Mouse (Mus musculus) heart, embryonic 10.5 days (tissue): ENCODE measurements around the gene Mprip. TPM values are rescaled to one million over a fixed set of nuclear protein-coding genes. Genes with fewer than 3 reads are reported as not detected.

ENCODE experiments used
- DNase-seq: peaks from one replicate; pipeline ENCODE4 v3.0.0-alpha.2; 2017; ENCODE audit warnings: low spot score
- H3K27ac ChIP-seq: fragments of 300-500 bp; sonication (generic); 2 replicates; pipeline ENCODE4 v1.5.1; 2016; ENCODE audit warnings: mild to moderate bottlenecking
- H3K27me3 ChIP-seq: fragments of 300-500 bp; sonication (generic); 2 replicates; pipeline ENCODE4 v1.6.1; 2016; ENCODE audit warnings: mild to moderate bottlenecking; ENCODE audit not compliant: poor library complexity, insufficient read depth, severe bottlenecking
- H3K36me3 ChIP-seq: fragments of 300-500 bp; sonication (generic); 2 replicates; pipeline ENCODE4 v1.6.1; 2016; ENCODE audit warnings: mild to moderate bottlenecking, moderate library complexity
- H3K4me1 ChIP-seq: fragments of 300-500 bp; sonication (generic); 2 replicates; pipeline ENCODE4 v1.6.1; 2016; ENCODE audit warnings: mild to moderate bottlenecking
- H3K4me3 ChIP-seq: fragments of 300-500 bp; sonication (generic); 2 replicates; pipeline ENCODE4 v1.5.1; 2016; ENCODE audit warnings: mild to moderate bottlenecking, moderate library complexity
- H3K9me3 ChIP-seq: fragments of 300-500 bp; sonication (generic); 2 replicates; pipeline ENCODE4 v1.6.1; 2016; ENCODE audit warnings: mild to moderate bottlenecking, moderate library complexity
- WGBS: fragments of 180-500 bp; shearing (Covaris S2); methylation state at CpG from one replicate; pipeline ENCODE4 v1.1.7; 2016; 5-methylcytosine and 5-hydroxymethylcytosine counted together
- polyA plus RNA-seq: library from polyadenylated mRNA; unstranded; fragments of >200 nt; fragmentation: Nextera tagmentation; extraction: Ambion mirVana; gene quantifications from 2 replicates; pipeline ENCODE4 v1.2.1, GENCODE M21; 2016

The Mprip gene
- polyA plus RNA-seq, 1 experiment from 2014 or later: 36.6 TPM

DNA sequence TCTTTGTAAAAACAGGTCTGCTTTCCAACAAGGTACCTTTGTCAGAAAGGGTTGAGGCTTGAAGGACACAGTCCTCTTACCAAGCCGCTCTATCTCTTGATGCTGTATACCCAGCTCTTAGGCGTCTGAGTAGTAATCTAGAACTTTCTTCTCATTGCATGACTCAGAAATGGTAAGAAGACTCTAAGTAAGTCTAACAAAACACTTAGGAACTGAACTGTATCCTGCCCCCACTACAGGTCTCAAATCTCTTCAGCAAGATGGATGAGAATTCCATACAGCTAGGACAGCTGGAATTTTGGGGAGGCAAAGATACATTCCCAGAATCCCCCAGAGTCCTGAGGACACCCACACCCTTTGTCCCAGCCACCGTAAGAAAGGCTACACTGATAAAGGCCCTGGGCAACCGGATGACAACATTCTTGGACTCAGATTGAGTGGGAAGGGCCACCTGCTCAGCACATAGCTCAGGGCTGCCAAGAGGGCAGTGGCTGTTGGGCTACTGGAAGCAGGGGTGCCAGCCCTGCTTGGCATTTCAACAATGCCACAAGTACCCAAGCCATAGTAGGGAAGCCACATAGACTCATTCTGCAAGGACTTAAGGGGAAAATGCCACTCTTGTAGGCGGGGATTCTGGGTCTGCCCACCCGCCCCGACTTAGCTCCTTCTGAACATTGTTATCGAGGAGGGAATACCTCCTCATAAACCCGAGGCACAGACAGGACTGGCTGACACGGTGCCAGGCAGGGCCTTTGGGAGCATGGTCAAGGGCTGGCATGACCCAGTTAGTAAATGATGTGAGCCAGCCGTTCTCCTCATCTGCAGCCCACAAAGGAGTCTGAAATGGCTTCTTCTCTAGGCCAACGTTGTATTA lies 25.0 kb upstream of the Mprip start:
- no peaks in the 10 kb centered on the region for H3K27me3 ChIP-seq
- no peak overlapping the region for H3K4me3 ChIP-seq
- H3K36me3 ChIP-seq: no peaks in the 10 kb centered on the region
- WGBS: 71% methylated on average over 12 of the region's 12 CpGs
- peaks cover 6% of the 10 kb centered on the region; the same call in 1 of the 2 replicates for H3K4me1 ChIP-seq
- H3K9me3 ChIP-seq: no peaks in the 10 kb centered on the region
- no peak overlapping the region for H3K27ac ChIP-seq
- DNase-seq: peak; percentile 69

DNA sequence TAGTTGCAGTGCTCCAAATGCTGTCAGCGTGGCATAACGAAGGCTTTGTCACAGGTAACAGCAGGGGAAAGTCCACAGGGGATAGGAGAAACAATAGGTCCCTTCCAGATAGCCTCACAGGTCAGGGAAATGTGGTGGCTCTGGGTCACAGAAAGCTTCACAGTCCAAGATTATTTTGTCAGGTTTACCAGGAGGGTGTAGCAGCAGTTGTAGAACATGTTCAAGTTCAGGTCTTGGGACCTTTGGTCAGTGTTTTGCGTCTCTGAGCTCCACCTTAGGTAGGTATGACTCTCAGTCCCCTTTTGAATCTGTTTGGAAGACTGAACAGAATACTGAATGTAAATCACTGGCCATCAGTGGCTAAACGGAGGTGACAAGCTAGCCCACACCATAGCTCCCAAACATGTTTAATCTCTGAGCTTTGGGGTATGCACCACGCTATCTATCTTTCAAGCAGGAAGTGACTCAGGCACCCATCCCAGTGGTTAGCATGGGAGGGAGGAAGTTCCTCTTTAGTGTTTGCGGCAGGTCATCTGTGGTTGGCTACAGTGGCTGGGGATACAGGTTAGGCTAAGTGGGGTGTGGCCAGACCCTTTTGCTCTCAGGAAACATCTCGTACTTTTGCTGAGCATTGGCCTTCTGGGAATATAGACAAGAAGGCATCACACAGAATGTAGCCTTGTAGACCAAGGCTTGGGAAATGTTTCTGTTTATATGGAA lies 24.2 kb upstream of the Mprip start:
- H3K4me1 ChIP-seq: peaks cover 6% of the 10 kb centered on the region; the same call in 1 of the 2 replicates
- no peaks in the 10 kb centered on the region for H3K36me3 ChIP-seq
- H3K9me3 ChIP-seq: no peaks in the 10 kb centered on the region
- H3K4me3 ChIP-seq: no peak overlapping the region
- 57% methylated on average over 7 of the region's 7 CpGs for WGBS
- no peak overlapping the region for H3K27ac ChIP-seq
- H3K27me3 ChIP-seq: no peaks in the 10 kb centered on the region
- DNase-seq: peak; percentile 68

DNA sequence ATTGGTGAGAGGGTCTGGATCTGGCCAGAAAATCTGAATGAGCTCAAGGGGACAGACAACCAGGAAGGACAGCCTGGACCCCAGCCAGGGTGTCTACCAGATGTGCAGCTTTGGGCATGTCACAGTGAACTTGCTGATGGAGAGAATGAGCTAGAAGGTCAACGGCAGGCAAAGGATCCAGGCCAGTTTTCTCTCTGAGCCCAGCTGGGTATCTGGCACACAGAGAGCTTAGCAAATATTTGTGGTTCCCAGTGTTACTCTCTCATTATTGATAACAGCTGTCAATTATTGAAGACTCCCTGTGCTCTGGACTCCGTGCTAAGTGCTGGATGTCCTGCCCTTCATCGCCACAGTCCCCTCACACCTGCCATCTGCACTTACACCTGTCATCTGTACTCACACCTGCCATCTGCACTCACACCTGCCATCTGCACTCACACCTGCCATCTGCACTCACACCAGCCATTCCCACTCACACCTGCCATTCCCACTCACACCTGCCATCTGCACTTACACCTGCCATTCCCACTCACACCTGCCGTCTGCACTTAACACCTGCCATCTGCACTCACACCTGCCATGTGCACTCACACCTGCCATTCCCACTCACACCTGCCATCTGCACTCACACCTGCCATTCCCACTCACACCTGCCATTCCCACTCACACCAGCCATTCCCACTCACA lies 21.0 kb upstream of the Mprip start:
- Histone ChIP-seq H3K27me3 (no peaks in the 10 kb centered on the region), H3K27ac (no peak overlapping the region), H3K9me3 (no peaks in the 10 kb centered on the region), H3K4me1 (peaks cover 11% of the 10 kb centered on the region), H3K36me3 (no peaks in the 10 kb centered on the region), H3K4me3 (no peak overlapping the region)
- DNase-seq: no peak
- 80% methylated on average over 4 of the region's 4 CpGs for WGBS

DNA sequence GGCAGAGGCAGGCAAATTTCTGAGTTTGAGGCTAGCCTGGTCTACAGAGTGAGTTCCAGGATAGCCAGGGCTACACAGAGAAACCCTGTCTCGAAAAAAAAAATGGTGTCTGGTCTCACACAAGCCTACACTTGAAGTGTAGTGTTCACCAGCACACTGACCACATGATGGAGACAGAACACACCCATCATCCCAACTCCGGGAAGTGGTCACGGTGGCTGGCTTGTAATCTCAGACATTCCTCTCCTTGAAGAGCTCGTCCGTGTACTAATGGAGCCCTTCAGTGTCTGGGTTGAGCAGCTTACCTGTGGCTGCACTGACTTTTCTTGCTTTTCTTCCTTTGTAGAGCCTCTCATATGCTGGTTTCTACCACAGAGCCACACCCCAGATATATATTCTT lies 19.9 kb upstream of the Mprip start:
- Histone ChIP-seq H3K27me3 (no peaks in the 10 kb centered on the region), H3K4me1 (peaks cover 12% of the 10 kb centered on the region), H3K27ac (no peak overlapping the region), H3K9me3 (no peaks in the 10 kb centered on the region), H3K4me3 (no peak overlapping the region), H3K36me3 (no peaks in the 10 kb centered on the region)
- WGBS: 48% methylated on average over 5 of the region's 5 CpGs
- no peak for DNase-seq

DNA sequence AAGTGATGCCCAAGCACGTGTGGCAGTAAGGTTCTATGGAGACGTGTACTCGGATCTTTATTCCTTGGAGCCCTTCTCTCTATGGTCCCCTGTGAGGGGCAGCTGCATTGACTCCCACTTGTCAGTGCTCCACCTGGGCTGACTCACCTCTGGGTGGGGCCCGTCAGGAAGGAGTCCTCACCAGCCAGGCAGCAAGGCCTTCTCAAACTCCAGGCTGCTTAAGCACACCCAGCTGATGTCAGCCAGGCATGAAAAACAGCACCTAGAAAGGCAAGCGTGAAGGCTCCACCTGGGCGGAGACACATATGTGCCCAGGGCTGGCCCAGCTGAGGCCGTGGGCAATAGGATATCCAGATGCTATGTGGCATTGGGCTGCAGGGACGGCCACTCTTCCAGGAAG lies 18.7 kb upstream of the Mprip start:
- peak; percentile 68 for DNase-seq

DNA sequence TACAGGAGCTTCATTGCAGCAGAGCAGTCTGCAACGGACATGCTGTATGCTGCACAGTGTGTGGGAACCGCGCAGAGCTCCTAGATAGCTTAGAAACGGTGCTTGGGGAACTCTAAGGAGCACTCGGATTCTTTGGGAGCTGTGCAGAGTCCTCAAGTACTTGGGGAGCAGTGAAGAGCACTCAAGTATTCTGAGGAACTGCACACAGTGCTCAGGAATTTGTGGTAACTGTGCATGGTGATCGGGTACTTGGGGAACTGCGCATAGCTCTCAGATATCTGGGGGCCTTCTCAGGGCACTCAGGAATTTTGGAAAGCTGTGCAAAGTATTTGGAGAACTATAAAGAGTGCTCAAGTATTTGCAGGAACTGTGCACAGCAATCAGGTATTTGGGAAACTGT lies 16.1 kb upstream of the Mprip start:
- Histone ChIP-seq H3K4me1 (peaks cover 6% of the 10 kb centered on the region; the same call in 1 of the 2 replicates), H3K27ac (no peak overlapping the region), H3K36me3 (no peaks in the 10 kb centered on the region), H3K9me3 (no peaks in the 10 kb centered on the region), H3K4me3 (no peak overlapping the region), H3K27me3 (no peaks in the 10 kb centered on the region)
- WGBS: 46% methylated on average over 7 of the region's 7 CpGs
- no peak for DNase-seq

More for the DNA sequence above, 18.7 kb upstream of the Mprip start:
- Histone ChIP-seq H3K9me3 (no peaks in the 10 kb centered on the region), H3K36me3 (no peaks in the 10 kb centered on the region), H3K27me3 (no peaks in the 10 kb centered on the region), H3K4me1 (peaks cover 6% of the 10 kb centered on the region; the same call in 1 of the 2 replicates), H3K27ac (no peak overlapping the region), H3K4me3 (no peak overlapping the region)
- WGBS: 87% methylated on average over 8 of the region's 8 CpGs

DNA sequence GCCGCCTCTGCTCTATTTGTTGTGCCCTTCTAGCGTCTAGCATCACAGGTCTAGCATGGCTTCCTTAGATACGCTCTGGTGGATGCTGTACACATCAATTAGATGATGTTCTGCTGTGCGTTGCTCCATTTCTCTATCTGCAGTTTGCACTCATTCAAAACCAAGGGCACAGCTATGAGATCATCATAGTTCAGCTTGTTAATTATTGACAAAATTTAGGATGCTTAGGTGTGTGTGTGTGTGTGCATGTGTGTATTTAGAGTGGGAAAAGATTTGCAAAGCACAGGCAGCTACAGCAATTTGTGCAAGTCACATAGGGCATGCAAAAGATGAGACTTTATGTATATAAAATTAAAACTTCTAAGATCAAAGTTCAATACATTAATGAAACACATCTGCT lies 12.0 kb upstream of the Mprip start:
- 75% methylated on average over 4 of the region's 4 CpGs for WGBS

DNA sequence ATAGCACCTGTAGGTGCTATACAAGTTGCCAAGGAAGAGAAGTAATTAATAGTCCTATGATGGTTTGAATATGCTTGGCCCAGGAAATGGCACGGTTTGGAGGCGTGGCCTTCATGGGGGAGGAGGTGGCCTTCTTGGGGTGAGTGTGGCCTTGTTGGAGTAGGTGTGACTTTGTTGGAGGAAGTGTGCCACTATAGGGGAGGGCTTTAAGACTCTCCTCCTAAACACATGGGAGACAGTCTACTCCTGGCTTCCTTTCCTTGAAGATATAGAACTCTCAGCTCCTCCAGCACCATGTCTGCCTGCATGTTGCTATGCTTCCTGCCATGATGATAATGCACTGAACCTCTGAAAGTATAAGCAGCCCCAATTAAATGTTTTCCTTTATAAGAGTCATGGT lies 8.1 kb upstream of the Mprip start:
- no peaks in the 10 kb centered on the region for H3K36me3 ChIP-seq
- no peaks in the 10 kb centered on the region for H3K27me3 ChIP-seq
- H3K9me3 ChIP-seq: no peaks in the 10 kb centered on the region
- H3K4me1 ChIP-seq: peaks cover 21% of the 10 kb centered on the region
- DNase-seq: no peak
- H3K27ac ChIP-seq: no peak overlapping the region
- H3K4me3 ChIP-seq: no peak overlapping the region
- WGBS: 81% methylated on average over 2 of the region's 2 CpGs

More for the DNA sequence above, 12.0 kb upstream of the Mprip start:
- no peak overlapping the region for H3K27ac ChIP-seq
- H3K27me3 ChIP-seq: no peaks in the 10 kb centered on the region
- no peaks in the 10 kb centered on the region for H3K36me3 ChIP-seq
- peaks cover 6% of the 10 kb centered on the region; the same call in 1 of the 2 replicates for H3K4me1 ChIP-seq
- no peak overlapping the region for H3K4me3 ChIP-seq
- DNase-seq: no peak
- no peaks in the 10 kb centered on the region for H3K9me3 ChIP-seq

DNA sequence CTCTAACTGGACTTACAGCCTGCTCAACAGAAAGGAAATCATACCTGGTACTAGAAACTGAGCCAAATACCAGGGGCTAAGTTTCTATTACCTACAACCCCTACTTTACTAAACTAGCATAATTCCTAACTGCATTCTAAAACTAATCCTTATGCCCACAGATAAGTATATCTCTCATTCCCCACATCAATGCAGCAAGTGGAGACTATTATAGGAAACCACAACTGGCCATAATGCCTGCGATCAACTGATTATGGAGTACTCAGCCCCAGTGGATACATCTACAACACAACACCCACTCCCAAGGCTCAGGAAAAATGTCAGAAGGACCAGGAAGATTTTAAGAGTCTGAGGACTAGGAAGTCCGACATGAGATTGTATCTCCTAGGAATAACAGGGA lies 7.6 kb upstream of the Mprip start:
- no peaks in the 10 kb centered on the region for H3K27me3 ChIP-seq
- no peaks in the 10 kb centered on the region for H3K36me3 ChIP-seq
- WGBS: 84% methylated on average over 2 of the region's 2 CpGs
- DNase-seq: no peak
- H3K27ac ChIP-seq: no peak overlapping the region
- H3K4me3 ChIP-seq: no peak overlapping the region
- no peaks in the 10 kb centered on the region for H3K9me3 ChIP-seq
- H3K4me1 ChIP-seq: peaks cover 27% of the 10 kb centered on the region

DNA sequence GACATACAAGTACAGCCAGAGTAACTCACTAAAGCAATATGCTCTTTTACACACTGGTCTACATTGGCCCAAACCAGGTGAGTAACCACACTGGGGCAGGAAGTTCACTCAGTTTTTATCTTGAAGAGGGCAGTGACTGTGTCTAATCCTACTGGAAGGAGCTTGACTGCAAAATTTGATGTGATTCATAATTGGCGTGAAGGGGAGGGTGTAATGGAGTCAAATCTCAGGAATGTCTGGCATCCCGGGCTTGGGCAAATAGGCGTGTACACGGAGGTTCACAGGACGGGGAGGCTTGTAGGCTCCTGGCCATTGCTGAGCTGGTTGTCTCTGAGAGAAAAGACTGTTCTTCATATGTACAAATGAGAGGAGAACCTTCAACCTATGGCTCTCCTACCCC lies 5.8 kb upstream of the Mprip start:
- WGBS: 48% methylated on average over 5 of the region's 5 CpGs
- Histone ChIP-seq H3K4me1 (peaks cover 29% of the 10 kb centered on the region), H3K27ac (peak overlapping the region; percentile 60; the same call in 1 of the 2 replicates), H3K36me3 (no peaks in the 10 kb centered on the region), H3K4me3 (no peak overlapping the region), H3K27me3 (no peaks in the 10 kb centered on the region), H3K9me3 (no peaks in the 10 kb centered on the region)
- no peak for DNase-seq

DNA sequence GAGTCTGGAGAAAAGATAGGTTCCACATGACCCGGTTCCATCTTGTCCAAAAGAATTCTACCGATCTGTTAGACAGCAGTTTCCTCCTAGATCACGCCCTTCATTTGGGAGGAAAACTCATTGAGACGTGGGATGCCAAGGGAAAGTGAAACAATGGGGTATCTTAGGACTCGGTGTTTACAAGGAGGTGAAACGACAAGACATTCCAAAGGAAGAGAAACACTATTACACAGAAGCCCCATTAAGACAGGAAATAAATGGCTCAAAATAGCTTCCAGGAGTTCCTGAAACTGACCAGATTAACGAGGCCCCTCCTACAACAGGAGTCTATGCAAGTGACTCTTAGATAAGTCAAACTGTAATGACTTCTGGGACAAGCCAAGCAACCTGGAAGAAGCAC lies 5.1 kb upstream of the Mprip start:
- Histone ChIP-seq H3K27ac (peak overlapping the region; percentile 60), H3K9me3 (no peaks in the 10 kb centered on the region), H3K4me1 (peaks cover 31% of the 10 kb centered on the region), H3K36me3 (no peaks in the 10 kb centered on the region), H3K4me3 (no peak overlapping the region), H3K27me3 (no peaks in the 10 kb centered on the region)
- 51% methylated on average over 7 of the region's 7 CpGs for WGBS
- no peak for DNase-seq

DNA sequence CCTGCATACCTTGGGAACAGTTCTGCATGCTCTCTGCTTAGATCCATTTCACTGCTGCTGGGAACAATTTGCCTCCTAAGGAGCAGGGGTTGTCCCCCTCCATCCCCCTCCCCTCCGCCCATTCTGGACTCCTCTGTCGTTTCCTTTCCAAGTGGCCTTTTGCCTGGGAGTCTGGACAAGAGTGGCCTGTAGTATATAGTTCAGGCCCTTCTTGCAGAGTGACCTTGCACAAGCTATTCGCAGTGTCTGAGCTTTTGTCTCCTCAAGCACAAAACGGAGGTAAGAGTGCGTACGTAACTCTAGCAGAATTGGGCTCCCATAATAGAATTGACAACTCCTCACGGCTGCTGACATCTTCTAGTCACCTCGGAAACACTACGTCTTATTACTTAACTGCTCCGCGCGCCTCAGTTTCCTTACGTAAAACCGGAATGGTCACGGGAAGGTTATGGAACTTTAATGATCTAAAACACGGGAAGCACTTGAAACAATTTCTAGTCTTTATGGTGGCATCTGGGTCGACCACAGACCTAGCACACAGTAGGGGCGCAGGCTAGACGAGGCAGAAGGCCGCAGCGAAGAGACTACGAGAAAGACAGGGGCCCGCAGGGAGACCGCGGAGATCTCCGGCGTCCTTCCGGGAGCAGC lies 620 bp downstream of the Mprip start:
- Histone ChIP-seq H3K9me3 (no peaks in the 10 kb centered on the region), H3K4me3 (peak overlapping the region; percentile 86), H3K36me3 (no peaks in the 10 kb centered on the region), H3K27me3 (no peaks in the 10 kb centered on the region), H3K27ac (peak overlapping the region; percentile 94), H3K4me1 (peaks cover 46% of the 10 kb centered on the region)
- no peak for DNase-seq
- WGBS: 2% methylated on average over 28 of the region's 28 CpGs
